Mouse (Mus musculus) testis, adult 2 months (tissue): ENCODE results near the gene Trit1.

ENCODE experiments used
- CTCF ChIP-seq: fragments of 200-500 bp; IDR thresholded peaks from 2 replicates; pipeline ENCODE4 v1.5.1; 2012; ENCODE audit warnings: low read depth, mild to moderate bottlenecking, inconsistent platforms, low read length, moderate library complexity; ENCODE audit not compliant: control insufficient read depth, insufficient read depth, insufficient replicate concordance
- POLR2A ChIP-seq: fragments of 200-500 bp; IDR thresholded peaks from 2 replicates; pipeline ENCODE4 v1.6.1; 2012; ENCODE audit warnings: low read depth, mild to moderate bottlenecking, inconsistent platforms, low read length, moderate library complexity; ENCODE audit not compliant: control insufficient read depth

- TF ChIP-seq POLR2A (no peak), CTCF (no peak)
Observed at GRCm38 (mm10) chr4:123000617-123001342, 15.6 kb upstream of the Trit1 start.
